Mouse (Mus musculus): Measurements from ENCODE around the gene Tmem59. TPM values are rescaled to one million over a fixed set of nuclear protein-coding genes. Genes with fewer than 3 reads are reported as not detected.

Tmem59 gene
- polyA plus RNA-seq, 1 experiment from 2014 or later: 430 TPM

GRCm38 (mm10) chr4:107247110-107247509 is 68.9 kb downstream of the Tmem59 start:
- Histone ChIP-seq H3K27me3 (no peaks in the 10 kb centered on the region), H3K36me3 (peaks cover 36% of the 10 kb centered on the region), H3K27ac (no peak overlapping the region), H3K9me3 (no peaks in the 10 kb centered on the region), H3K4me3 (no peak overlapping the region), H3K4me2 (replicated peaks) (no peak overlapping the region), H3K4me1 (peaks cover 56% of the 10 kb centered on the region), H3K9ac (no peak overlapping the region; the same call in 1 of the 2 replicates)
- ATAC-seq (ENCODE audit: low FRiP score, low read depth): no peak
- WGBS: 80% methylated on average over 9 of the region's 9 CpGs

GRCm38 (mm10) chr4:107248061-107248460 is 69.9 kb downstream of the Tmem59 start:
- H3K27ac ChIP-seq: no peak overlapping the region
- WGBS: 89% methylated on average over 3 of the region's 3 CpGs
- no peak for ATAC-seq (ENCODE audit: low FRiP score, low read depth)

GRCm38 (mm10) chr4:107249471-107249870 is 71.3 kb downstream of the Tmem59 start:
- H3K4me2 ChIP-seq (replicated peaks): no peak overlapping the region; the same call in 1 of the 2 replicates
- H3K36me3 ChIP-seq: peaks cover 15% of the 10 kb centered on the region
- no peak overlapping the region for H3K4me3 ChIP-seq
- ATAC-seq (ENCODE audit: low FRiP score, low read depth): no peak
- no peak overlapping the region for H3K9ac ChIP-seq
- no peaks in the 10 kb centered on the region for H3K27me3 ChIP-seq
- no peak overlapping the region for H3K27ac ChIP-seq
- WGBS: 51% methylated on average over 2 of the region's 2 CpGs
- no peaks in the 10 kb centered on the region for H3K9me3 ChIP-seq
- peaks cover 62% of the 10 kb centered on the region for H3K4me1 ChIP-seq

More at GRCm38 (mm10) chr4:107248061-107248460, 69.9 kb downstream of the Tmem59 start:
- H3K27me3 ChIP-seq: no peaks in the 10 kb centered on the region
- no peak overlapping the region for H3K4me3 ChIP-seq
- no peak overlapping the region for H3K9ac ChIP-seq
- peaks cover 60% of the 10 kb centered on the region for H3K4me1 ChIP-seq
- H3K9me3 ChIP-seq: no peaks in the 10 kb centered on the region
- no peak overlapping the region for H3K4me2 ChIP-seq (replicated peaks)
- peaks cover 28% of the 10 kb centered on the region for H3K36me3 ChIP-seq

GRCm38 (mm10) chr4:107250494-107250893 is 72.3 kb downstream of the Tmem59 start:
- Histone ChIP-seq H3K4me2 (replicated peaks) (no peak overlapping the region), H3K4me1 (peaks cover 60% of the 10 kb centered on the region), H3K9me3 (no peaks in the 10 kb centered on the region), H3K9ac (no peak overlapping the region), H3K36me3 (peaks cover 9% of the 10 kb centered on the region; the same call in 1 of the 2 replicates), H3K27me3 (no peaks in the 10 kb centered on the region), H3K4me3 (no peak overlapping the region), H3K27ac (no peak overlapping the region)
- ATAC-seq (ENCODE audit: low FRiP score, low read depth): no peak
- 25% methylated on average over 4 of the region's 4 CpGs for WGBS

Other genes starting within 250 kb of the Tmem59 start
- gene Mrpl37, start 111.5 kb upstream of the Tmem59 start, polyA plus RNA-seq (2015; fragmentation: Nextera tagmentation; extraction: Ambion mirVana): 97.2 and 99.5 TPM in 2 replicates
- 7.0 and 7.3 TPM in 2 replicates for gene Cyb5rl, start 111.4 kb upstream of the Tmem59 start, polyA plus RNA-seq (2015; fragmentation: Nextera tagmentation; extraction: Ambion mirVana)
- gene Cdcp2, start 81.5 kb upstream of the Tmem59 start, polyA plus RNA-seq (2015; fragmentation: Nextera tagmentation; extraction: Ambion mirVana): 0.08 TPM in 1 of 2 replicates, not detected in the other
- gene Tceanc2, start 717 bp downstream of the Tmem59 start, polyA plus RNA-seq (2015; fragmentation: Nextera tagmentation; extraction: Ambion mirVana): 29.1 and 32.7 TPM in 2 replicates
- gene Ldlrad1, start 30.8 kb downstream of the Tmem59 start, polyA plus RNA-seq (2015; fragmentation: Nextera tagmentation; extraction: Ambion mirVana): not detected in 2 replicates
- gene Lrrc42, start 75.1 kb downstream of the Tmem59 start, polyA plus RNA-seq (2015; fragmentation: Nextera tagmentation; extraction: Ambion mirVana): 102 and 103 TPM in 2 replicates
- gene Hspb11, start 75.2 kb downstream of the Tmem59 start, polyA plus RNA-seq (2015; fragmentation: Nextera tagmentation; extraction: Ambion mirVana): 44.0 and 44.9 TPM in 2 replicates
- not detected in 2 replicates for gene Dio1, start 128.8 kb downstream of the Tmem59 start, polyA plus RNA-seq (2015; fragmentation: Nextera tagmentation; extraction: Ambion mirVana)
- 58.3 and 58.8 TPM in 2 replicates for gene Yipf1, start 136.0 kb downstream of the Tmem59 start, polyA plus RNA-seq (2015; fragmentation: Nextera tagmentation; extraction: Ambion mirVana)
- 32.7 and 35.6 TPM in 2 replicates for gene Ndc1, start 189.4 kb downstream of the Tmem59 start, polyA plus RNA-seq (2015; fragmentation: Nextera tagmentation; extraction: Ambion mirVana)